In genomic region chr9:42194939-42195338, GRCm38 (mm10) we compare ENCODE assay signal across 24 mouse cellular contexts.
A peak's percentile ranks its signal among the peaks of the same experiment; 100 is the strongest.
DNase-seq lines count a peak whose midpoint lies in the region; ATAC-seq and TF ChIP-seq lines count a peak whose summit lies in the region.
"Had no signal": no experiment of that assay in that cellular context is flagged by ENCODE, and none has a peak within 500 bp of the region (broad histone marks: within the 10 kb centered on the region; RNA-seq: fewer than 3 reads in every experiment).

No protein-coding gene starts in this region.

- H3K27me3 ChIP-seq in kidney, embryonic 14.5 days (ENCODE audit: control insufficient read depth, insufficient read depth, low read length), result no peaks in the 10 kb centered on the region
- no peaks in the 10 kb centered on the region for H3K27me3 ChIP-seq in lung, postnatal 0 days (replicated peaks; ENCODE audit: insufficient read depth, low read length)
- no peaks in the 10 kb centered on the region for H3K27me3 ChIP-seq in ES-Bruce4 (ENCODE audit: control insufficient read depth, insufficient read depth, low read length, poor library complexity, severe bottlenecking)
- H3K27me3 ChIP-seq in stomach, embryonic 15.5 days (replicated peaks), result no peaks in the 10 kb centered on the region
- no peaks in the 10 kb centered on the region for H3K27me3 ChIP-seq in heart, embryonic 10.5 days (ENCODE audit: insufficient read depth, poor library complexity, severe bottlenecking)
- H3K27me3 ChIP-seq: CH12.LX; forebrain, embryonic 13.5 days; hindbrain, embryonic 15.5 days had no signal

- H3K4me1 ChIP-seq in kidney, embryonic 14.5 days (ENCODE audit: control insufficient read depth, insufficient read depth, low read length), result no peaks in the 10 kb centered on the region
- peaks cover 8% of the 10 kb centered on the region; the same call in 1 of the 2 replicates for H3K4me1 ChIP-seq in lung, postnatal 0 days (ENCODE audit: insufficient read depth, low read depth, low read length)
- H3K4me1 ChIP-seq in lung, adult 2 months (ENCODE audit: control insufficient read depth, insufficient read depth, low read length), result peaks cover 3% of the 10 kb centered on the region; the same call in 1 of the 2 replicates
- H3K4me1 ChIP-seq in ES-Bruce4 (ENCODE audit: control insufficient read depth, insufficient read depth, low read length), result peaks cover 1% of the 10 kb centered on the region
- H3K4me1 ChIP-seq in stomach, embryonic 15.5 days, result no peaks in the 10 kb centered on the region; the same call in 1 of the 2 replicates
- no peaks in the 10 kb centered on the region for H3K4me1 ChIP-seq in heart, embryonic 10.5 days
- H3K4me1 ChIP-seq: forebrain, embryonic 10.5 days had no signal

- H3K27ac ChIP-seq in kidney, embryonic 14.5 days (ENCODE audit: low read depth, low read length), result peak overlapping the region; percentile 51; the same call in 1 of the 2 replicates
- peak overlapping the region; percentile 77 for H3K27ac ChIP-seq in lung, postnatal 0 days (ENCODE audit: low read length)
- H3K27ac ChIP-seq in ES-Bruce4 (ENCODE audit: insufficient read depth, low read length), result peak overlapping the region; percentile 49
- peak overlapping the region; percentile 85; the same call in 1 of the 2 replicates for H3K27ac ChIP-seq in stomach, embryonic 15.5 days
- H3K27ac ChIP-seq in heart, embryonic 10.5 days, result no peak overlapping the region
- H3K27ac ChIP-seq: forebrain, embryonic 10.5 days; forebrain, embryonic 13.5 days; hindbrain, embryonic 12.5 days; hindbrain, embryonic 15.5 days had no signal

- 0 out of 2 replicates have a peak, but pooled peaks have one; percentile 52 for TF ChIP-seq EP300 in lung, postnatal 0 days (IDR thresholded peaks at IDR 0.05)
- no peak for TF ChIP-seq EP300 in ES-Bruce4 (IDR thresholded peaks at IDR 0.05; ENCODE audit: insufficient read depth, low read depth, low read length)

- ATAC-seq in kidney, embryonic 14.5 days (ENCODE audit: low FRiP score, low TSS enrichment), result no peak
- ATAC-seq in lung, postnatal 0 days, result 0 out of 2 replicates have a peak, but pooled peaks have one; percentile 16
- no peak for ATAC-seq in stomach, embryonic 15.5 days (ENCODE audit: insufficient read depth, low FRiP score, low read depth)
- no peak for ATAC-seq in granulocyte monocyte progenitor cell, adult 5-6 weeks (replicated peaks; ENCODE audit: poor library complexity, severe bottlenecking)
- ATAC-seq: activated CD4-positive, CD25-positive, alpha-beta regulatory T cell, adult 4 months; forebrain, embryonic 13.5 days; forebrain, embryonic 16.5 days had no signal

- TF ChIP-seq CTCF in lung, postnatal 0 days (IDR thresholded peaks at IDR 0.05), result no peak
- no peak for TF ChIP-seq CTCF in lung, adult 2 months (IDR thresholded peaks at IDR 0.05; ENCODE audit: insufficient read depth, low read length)
- TF ChIP-seq CTCF in ES-Bruce4 (IDR thresholded peaks at IDR 0.05; ENCODE audit: low read depth, low read length), result no peak

- no peaks in the 10 kb centered on the region for H3K36me3 ChIP-seq in kidney, embryonic 14.5 days (ENCODE audit: control insufficient read depth, insufficient read depth, low read length)
- no peaks in the 10 kb centered on the region for H3K36me3 ChIP-seq in lung, postnatal 0 days (ENCODE audit: insufficient read depth, low read length)
- no peaks in the 10 kb centered on the region for H3K36me3 ChIP-seq in ES-Bruce4 (ENCODE audit: control insufficient read depth, insufficient read depth, low read length, poor library complexity, severe bottlenecking)
- H3K36me3 ChIP-seq in stomach, embryonic 15.5 days, result no peaks in the 10 kb centered on the region
- H3K36me3 ChIP-seq in heart, embryonic 10.5 days, result no peaks in the 10 kb centered on the region
- H3K36me3 ChIP-seq: forebrain, embryonic 10.5 days; hindbrain, embryonic 12.5 days; hindbrain, embryonic 15.5 days had no signal

- no peak overlapping the region for H3K9ac ChIP-seq in kidney, embryonic 14.5 days (ENCODE audit: low read depth, low read length)
- H3K9ac ChIP-seq in lung, postnatal 0 days (replicated peaks; ENCODE audit: low read depth), result no peak overlapping the region
- H3K9ac ChIP-seq in ES-Bruce4 (ENCODE audit: low read depth, poor library complexity, severe bottlenecking), result no peak overlapping the region
- no peak overlapping the region for H3K9ac ChIP-seq in stomach, embryonic 15.5 days
- H3K9ac ChIP-seq: forebrain, embryonic 13.5 days; hindbrain, embryonic 12.5 days; hindbrain, embryonic 15.5 days had no signal

- no peak for DNase-seq in kidney, postnatal 25 days
- DNase-seq in lung, postnatal 0 days (ENCODE audit: low spot score), result peak; percentile 64
- no peak for DNase-seq in lung, adult 2 months
- DNase-seq in heart, embryonic 10.5 days (ENCODE audit: low spot score), result no peak
- DNase-seq: adrenal gland, postnatal 10 days; adrenal gland, postnatal 36 days; B cell, adult 2 months; cerebellum, adult 18-20 months; cerebellum, adult 9-10 months; cerebellum, postnatal 14 days; gastrocnemius, postnatal 25 days had no signal

- no peak overlapping the region for H3K4me2 ChIP-seq in kidney, embryonic 14.5 days (replicated peaks; ENCODE audit: low read depth, low read length)
- no peak overlapping the region for H3K4me2 ChIP-seq in lung, postnatal 0 days (replicated peaks; ENCODE audit: low read depth, low read length)
- H3K4me2 ChIP-seq in stomach, embryonic 15.5 days, result no peak overlapping the region
- H3K4me2 ChIP-seq: forebrain, embryonic 13.5 days; heart, embryonic 11.5 days; hindbrain, embryonic 12.5 days; hindbrain, embryonic 15.5 days had no signal

- WGBS in kidney, embryonic 14.5 days, result 92% methylated on average over 6 of the region's 6 CpGs
- WGBS in lung, postnatal 0 days, result 62% methylated on average over 6 of the region's 6 CpGs
- 74% methylated on average over 6 of the region's 6 CpGs for WGBS in lung, adult 2 months
- 72% methylated on average over 6 of the region's 6 CpGs for WGBS in stomach, embryonic 15.5 days
- 78% methylated on average over 6 of the region's 6 CpGs for WGBS in heart, embryonic 10.5 days

- no peak for TF ChIP-seq POLR2A in lung, adult 2 months (IDR thresholded peaks at IDR 0.05; ENCODE audit: borderline replicate concordance, extremely low read depth, low read depth, low read length)
- no peak for TF ChIP-seq POLR2A in ES-Bruce4 (IDR thresholded peaks at IDR 0.05; ENCODE audit: insufficient read depth, low read length)

- no peak overlapping the region for H3K4me3 ChIP-seq in kidney, embryonic 14.5 days (ENCODE audit: low read length)
- no peak overlapping the region for H3K4me3 ChIP-seq in lung, postnatal 0 days (ENCODE audit: low read depth, low read length)
- H3K4me3 ChIP-seq in lung, adult 2 months (replicated peaks; ENCODE audit: extremely low read depth, low read depth, low read length), result no peak overlapping the region
- no peak overlapping the region for H3K4me3 ChIP-seq in ES-Bruce4 (ENCODE audit: low read depth, low read length)
- no peak overlapping the region for H3K4me3 ChIP-seq in stomach, embryonic 15.5 days (replicated peaks)
- no peak overlapping the region for H3K4me3 ChIP-seq in heart, embryonic 10.5 days
- H3K4me3 ChIP-seq: forebrain, embryonic 10.5 days; forebrain, embryonic 13.5 days; heart, adult 2 months; hindbrain, embryonic 12.5 days; hindbrain, embryonic 15.5 days had no signal

- no peaks in the 10 kb centered on the region for H3K9me3 ChIP-seq in kidney, embryonic 14.5 days (ENCODE audit: control insufficient read depth, low read length)
- H3K9me3 ChIP-seq in lung, postnatal 0 days (ENCODE audit: low read length), result no peaks in the 10 kb centered on the region
- H3K9me3 ChIP-seq in ES-Bruce4 (replicated peaks; ENCODE audit: control insufficient read depth, insufficient read depth, low read length, poor library complexity, severe bottlenecking), result no peaks in the 10 kb centered on the region
- H3K9me3 ChIP-seq in stomach, embryonic 15.5 days, result no peaks in the 10 kb centered on the region
- H3K9me3 ChIP-seq in heart, embryonic 10.5 days, result no peaks in the 10 kb centered on the region
- H3K9me3 ChIP-seq: forebrain, embryonic 13.5 days; hindbrain, embryonic 12.5 days; hindbrain, embryonic 15.5 days had no signal
